Mouse (Mus musculus) ovary, postnatal 14 days (tissue): Measurements from ENCODE around the gene Mettl23.
"Not testable (repeated sequence)": the region's sequence is repeated elsewhere in the genome, so short reads cannot be mapped to it uniquely, and the experiment has no call there.

Source experiments
- DNase-seq: peaks from one replicate; pipeline ENCODE4 v3.0.0; 2022; ENCODE audit warnings: low spot score

The Mettl23 gene

DNA sequence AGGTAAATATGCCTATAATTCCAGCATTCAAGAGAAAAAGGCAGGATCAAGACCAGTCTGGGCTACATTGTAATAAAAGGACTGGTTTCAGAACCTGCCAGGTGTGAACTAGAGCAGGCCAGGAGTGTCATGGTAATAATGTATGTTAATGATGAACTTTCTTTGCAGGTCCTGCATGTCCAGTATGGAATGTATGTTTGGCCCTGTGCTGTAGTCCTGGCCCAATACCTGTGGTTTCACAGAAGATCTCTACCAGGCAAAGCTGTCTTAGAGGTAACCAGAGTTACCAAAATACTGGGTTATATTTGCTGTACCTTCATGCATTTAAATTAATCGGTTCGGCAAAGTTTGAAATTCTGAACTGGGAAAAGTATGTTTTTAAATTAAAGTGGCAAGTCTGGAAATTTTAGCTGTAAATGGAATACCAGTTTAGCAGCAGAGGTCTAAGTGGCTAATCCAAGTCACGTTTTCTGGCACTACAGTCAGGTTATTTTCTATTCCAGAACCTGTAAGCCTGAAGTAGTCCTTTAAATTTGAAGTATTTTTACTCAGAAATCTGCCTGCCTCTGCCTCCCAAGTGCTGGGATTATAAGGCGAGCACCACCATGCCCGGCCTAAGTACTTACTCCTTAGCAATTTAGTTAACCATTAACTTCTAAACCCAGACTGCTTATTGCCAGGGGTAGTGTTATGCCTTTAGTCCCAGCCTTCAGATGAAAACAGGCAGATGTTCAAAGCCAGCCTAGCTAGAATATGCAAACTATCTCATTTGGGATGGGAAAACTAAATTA lies 5.2 kb downstream of the Mettl23 start:
- DNase-seq = no peak

DNA sequence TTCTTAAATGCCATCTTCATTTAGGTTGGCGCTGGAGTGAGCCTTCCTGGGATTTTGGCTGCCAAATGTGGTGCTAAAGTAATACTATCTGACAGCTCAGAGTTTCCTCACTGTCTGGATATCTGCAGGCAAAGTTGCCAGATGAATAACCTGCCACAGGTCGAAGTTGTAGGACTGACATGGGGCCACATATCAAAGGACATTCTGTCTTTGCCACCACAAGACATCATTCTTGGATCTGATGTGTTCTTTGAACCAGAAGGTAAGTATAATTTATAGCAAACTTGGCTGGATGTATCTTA lies 5.8 kb downstream of the Mettl23 start:
- DNase-seq = not testable (repeated sequence)

GRCm38 (mm10) chr11:116849587-116849986 lies 6.5 kb downstream of the Mettl23 start:
- DNase-seq = no peak

DNA sequence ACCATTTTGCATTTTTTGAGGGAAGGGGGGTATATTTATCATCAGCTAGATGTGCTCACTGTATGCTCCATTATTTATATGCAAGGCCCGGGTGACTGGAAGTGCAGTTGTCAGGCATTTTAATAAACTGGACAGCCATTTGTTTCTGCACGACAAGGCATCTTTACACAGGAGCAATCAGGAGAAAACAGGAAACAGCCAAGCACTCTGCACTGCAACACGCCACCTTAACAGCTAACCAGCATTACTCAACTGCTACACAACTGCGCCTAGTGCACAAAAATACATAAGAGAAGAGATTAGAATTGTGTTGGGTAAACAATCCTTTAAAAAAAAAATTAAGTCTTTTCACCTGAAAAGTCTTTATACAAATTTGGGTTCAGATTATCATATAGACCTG lies 7.0 kb downstream of the Mettl23 start:
- DNase-seq = no peak

GRCm38 (mm10) chr11:116850833-116851477 lies 7.9 kb downstream of the Mettl23 start:
- DNase-seq = no peak

- DNase-seq = no peak
Measured at GRCm38 (mm10) chr11:116851576-116852290, 8.7 kb downstream of the Mettl23 start.

DNA sequence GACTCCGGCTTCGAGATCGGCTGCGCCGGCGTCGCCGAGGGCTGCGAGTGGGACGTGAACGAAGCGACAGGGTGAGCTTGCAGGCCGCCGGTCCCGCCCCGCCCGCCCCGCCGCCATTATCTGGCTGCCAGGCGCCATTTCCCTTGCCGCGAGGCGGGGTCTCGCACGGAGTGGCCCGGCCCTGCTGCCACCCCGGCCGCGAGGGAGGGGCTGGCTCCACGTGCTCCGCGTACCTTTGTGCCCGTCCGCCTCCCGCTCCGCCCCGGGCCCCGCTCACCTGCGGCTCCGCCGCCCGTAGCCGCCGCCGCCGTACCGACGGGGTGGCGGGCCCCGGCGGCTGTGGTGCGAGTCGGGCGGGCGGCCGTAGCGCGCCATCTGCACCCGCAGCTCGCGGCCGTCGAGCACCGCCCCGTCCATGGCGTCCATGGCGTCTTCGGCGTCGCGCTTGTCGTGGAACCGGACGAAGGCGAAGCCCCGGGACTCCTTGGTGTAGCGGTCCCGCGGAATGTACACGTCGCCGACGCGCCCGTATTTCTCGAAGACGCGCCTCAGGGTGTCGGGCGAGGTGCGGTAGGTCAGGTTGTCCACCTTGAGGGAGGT lies 9.3 kb downstream of the Mettl23 start, which contains the start of gene Mfsd11:
Gene Mfsd11, plus strand, starts transcription at position 150 of the 600 bp plus-strand sequence.
- DNase-seq = peak; percentile 57

DNA sequence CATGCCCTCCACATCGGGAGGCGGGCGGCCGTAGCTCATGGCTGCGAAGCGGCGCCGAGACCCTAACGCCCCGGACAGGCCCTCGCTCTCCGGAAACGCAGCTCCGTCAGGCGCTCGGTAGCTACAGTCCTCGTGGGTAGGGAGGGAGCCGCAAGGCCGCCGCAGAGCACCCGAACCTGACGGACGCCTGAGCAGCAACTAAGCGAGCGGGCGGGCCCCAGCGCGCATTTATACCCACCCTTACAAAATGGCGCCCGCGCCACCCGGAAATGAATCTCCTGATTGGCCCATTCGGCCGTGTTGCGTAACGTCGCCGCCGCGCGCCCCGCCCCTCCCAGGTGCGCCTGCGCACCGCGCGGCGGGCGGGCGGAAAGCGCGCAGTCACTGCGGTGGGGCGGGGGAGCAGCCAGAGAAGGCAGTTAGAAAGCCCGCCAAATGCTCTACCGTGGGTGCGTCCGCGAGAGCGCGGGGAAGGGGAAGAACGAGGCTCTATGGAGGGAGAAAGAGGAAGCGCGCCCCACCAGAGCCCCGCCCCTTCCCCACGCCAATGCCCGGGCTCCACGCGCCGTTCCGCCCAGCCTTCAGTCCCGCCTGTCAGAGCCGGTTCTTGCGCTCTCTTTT lies 9.9 kb downstream of the Mettl23 start, which contains the start of gene Srsf2:
Gene Srsf2, minus strand, starts transcription at position 204 of the 621 bp plus-strand sequence.
- DNase-seq = peak; percentile 95

GRCm38 (mm10) chr11:116853512-116853928 lies 10.4 kb downstream of the Mettl23 start:
- peak; percentile 95 for DNase-seq

DNA sequence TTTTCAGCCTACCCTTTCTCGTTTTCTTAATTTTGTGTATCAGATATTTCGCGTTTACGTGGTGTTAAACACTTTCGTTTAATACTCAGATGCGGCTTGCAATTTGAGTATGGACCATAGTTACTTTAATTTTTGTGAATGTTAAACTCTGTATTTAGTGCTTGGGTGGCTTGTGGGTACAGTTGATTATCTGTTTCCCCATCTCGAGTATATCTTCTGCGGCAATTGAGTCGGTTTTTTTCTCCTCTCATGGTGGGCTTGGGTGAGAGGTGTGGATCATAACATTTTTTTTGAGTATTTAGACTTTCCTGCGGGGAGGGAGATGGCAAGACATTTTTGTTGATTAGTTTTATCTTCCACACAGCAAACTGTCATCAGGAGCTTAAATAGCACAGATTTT lies 11.2 kb downstream of the Mettl23 start:
- no peak for DNase-seq

- no peak for DNase-seq
Measured at GRCm38 (mm10) chr11:116857183-116857850, 14.2 kb downstream of the Mettl23 start.

DNA sequence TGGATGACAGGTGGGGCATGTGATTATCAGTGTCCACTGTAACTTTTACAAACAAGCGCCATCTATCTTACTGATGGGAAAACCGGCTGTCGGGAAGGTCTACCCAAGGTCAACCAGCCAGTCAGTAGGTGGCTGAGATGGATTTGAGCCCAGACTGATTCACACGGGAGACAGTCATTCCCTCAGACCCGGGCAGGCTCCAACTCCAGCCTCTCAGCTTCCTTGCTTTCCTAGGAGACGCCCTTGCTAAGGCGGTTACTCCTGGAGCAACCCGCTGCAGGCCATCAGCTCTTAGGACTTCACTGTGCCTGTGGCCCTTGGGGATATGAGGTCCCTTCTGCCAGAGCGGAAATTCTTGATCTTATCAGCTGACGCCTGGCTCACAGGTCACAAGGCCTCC lies 21.4 kb downstream of the Mettl23 start:
- DNase-seq = no peak

- no peak for DNase-seq
Measured at GRCm38 (mm10) chr11:116865945-116866585, 23.0 kb downstream of the Mettl23 start.

- DNase-seq = no peak
Measured at GRCm38 (mm10) chr11:116868129-116868528, 25.1 kb downstream of the Mettl23 start.

- DNase-seq = no peak
Measured at GRCm38 (mm10) chr11:116869223-116869622, 26.1 kb downstream of the Mettl23 start.

DNA sequence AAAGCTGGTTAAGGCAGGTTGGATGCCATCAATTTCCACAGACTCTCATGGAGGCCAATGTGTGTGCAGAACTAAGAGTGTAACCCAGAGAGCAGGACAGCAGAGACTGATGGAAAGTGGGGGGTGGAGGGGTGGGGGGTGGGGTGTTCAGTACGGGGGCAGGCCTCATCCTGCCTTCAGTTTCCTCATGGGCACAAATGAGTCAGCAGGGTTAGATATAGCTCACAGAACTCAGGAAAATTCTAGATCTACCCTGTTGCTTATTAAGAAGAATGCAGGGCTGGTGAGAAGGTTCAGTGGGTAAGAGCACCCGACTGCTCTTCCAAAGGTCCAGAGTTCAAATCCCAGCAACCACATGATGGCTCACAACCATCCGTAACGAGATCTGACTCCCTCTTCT lies 26.6 kb downstream of the Mettl23 start:
- no peak for DNase-seq

GRCm38 (mm10) chr11:116871538-116871937 lies 28.5 kb downstream of the Mettl23 start:
- DNase-seq = no peak

- DNase-seq = no peak
Measured at GRCm38 (mm10) chr11:116873987-116874386, 30.9 kb downstream of the Mettl23 start.

DNA sequence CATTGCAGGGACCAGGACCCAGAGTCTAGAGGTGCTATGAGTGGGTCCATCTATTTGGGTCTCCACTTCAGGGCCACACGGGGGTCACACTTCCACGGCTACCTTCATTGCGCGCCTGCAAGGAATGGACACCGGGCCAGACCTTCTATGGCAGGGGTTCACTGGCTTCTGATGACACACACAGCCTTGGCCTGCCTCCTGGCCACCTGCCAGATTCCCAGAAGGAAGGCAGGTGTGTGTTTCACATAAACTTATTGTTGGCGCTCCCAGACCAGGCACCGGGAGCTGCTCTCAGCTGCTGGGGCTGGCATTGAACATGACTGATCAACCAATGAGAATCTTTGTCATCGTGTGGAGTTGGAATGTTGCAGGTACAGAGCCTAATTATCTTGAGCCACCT lies 35.4 kb downstream of the Mettl23 start:
- DNase-seq = no peak

- DNase-seq = no peak
Measured at GRCm38 (mm10) chr11:116880839-116881238, 37.8 kb downstream of the Mettl23 start.

- no peak for DNase-seq
Measured at GRCm38 (mm10) chr11:116881440-116881839, 38.4 kb downstream of the Mettl23 start.
